Mouse (Mus musculus) cerebellum, adult 2 months (tissue): ENCODE measurements around the gene Cd300lg.

Experiments used
- CTCF ChIP-seq: fragments of 200-500 bp; IDR thresholded peaks from 2 replicates; pipeline ENCODE4 v1.5.1; 2011; ENCODE audit warnings: low read depth, mild to moderate bottlenecking, control low read depth, low read length, moderate library complexity, borderline replicate concordance; ENCODE audit not compliant: insufficient read depth
- POLR2A ChIP-seq: fragments of 200-500 bp; IDR thresholded peaks from 2 replicates; pipeline ENCODE4 v1.6.1; 2011; ENCODE audit warnings: low read length, control low read depth, borderline replicate concordance; ENCODE audit not compliant: insufficient read depth

DNA sequence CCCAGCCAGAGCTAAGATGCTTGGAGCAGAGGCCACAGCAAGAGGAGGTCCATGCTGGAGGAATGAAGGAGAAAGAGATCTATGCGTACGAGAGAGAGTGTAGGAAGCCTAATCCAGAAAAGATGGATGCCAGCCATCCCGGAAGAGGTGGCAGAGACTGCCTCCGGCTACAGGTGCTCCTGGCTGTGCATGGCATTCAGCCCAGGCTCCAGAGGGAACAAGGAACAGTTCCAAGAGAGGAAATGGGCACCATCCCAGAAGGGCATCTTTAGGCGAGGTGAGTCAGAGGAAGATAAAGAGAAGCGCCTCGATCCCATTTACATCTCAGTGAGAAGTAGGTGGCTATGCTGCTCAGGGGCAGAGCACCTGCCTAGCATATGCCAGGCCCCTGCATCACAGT lies 10.2 kb upstream of the Cd300lg start:
- TF ChIP-seq POLR2A (peak; percentile 36; the same call in 1 of the 2 replicates), CTCF (no peak)
